Mouse (Mus musculus) spleen, postnatal 10 days (tissue): ENCODE data around the gene Rab27a.
A peak's percentile ranks its signal among the peaks of the same experiment; 100 is the strongest.
"Not testable (repeated sequence)": the region's sequence is repeated elsewhere in the genome, so short reads cannot be mapped to it uniquely, and the experiment has no call there.

Experiments used
- DNase-seq, 2 experiments: peaks; one replicate each; pipeline ENCODE4 v3.0.0; 2021 to 2022; ENCODE audit warnings: low spot score in 2 of 2

The Rab27a gene

DNA sequence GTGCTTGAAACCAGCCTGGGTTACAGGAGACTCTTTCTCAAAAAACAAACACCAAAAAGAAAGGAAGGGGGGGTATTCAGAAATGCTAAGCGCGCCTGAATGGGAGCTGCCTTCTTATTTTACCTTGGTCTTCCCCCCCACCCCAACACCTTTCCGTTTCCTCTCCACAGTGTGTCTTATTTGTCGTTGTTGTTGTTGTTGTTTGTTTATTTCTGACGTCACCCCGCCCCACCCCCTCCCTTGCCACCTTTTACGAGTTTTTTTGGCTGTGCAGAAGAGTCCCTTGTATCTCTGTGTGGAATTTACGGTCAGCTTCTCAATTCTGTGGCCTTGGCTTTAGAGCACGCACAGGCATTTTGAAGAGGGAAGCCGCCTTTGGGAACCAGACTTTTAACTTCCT, 1.1 kb downstream of the Rab27a start:
- DNase-seq: no peak

DNA sequence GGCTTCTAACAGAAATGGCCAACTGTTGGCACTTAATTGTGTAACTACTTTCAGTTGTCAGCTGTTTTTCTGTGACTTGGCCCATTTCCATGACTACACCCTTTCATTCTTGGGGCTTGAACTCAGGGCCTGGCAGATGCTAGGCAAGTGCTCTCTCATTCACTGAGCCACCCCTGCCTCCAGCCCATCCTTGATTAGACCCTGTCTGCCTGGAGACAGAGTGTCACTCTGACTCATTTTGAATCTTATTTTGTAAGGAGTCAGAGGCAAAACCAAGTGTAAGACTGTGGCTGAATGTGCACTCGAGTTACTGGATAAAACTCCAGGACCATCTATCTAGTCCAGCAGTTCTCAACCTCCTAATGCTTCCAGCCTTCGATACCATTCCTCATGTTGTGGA, 3.3 kb downstream of the Rab27a start:
- DNase-seq: no peak

DNA sequence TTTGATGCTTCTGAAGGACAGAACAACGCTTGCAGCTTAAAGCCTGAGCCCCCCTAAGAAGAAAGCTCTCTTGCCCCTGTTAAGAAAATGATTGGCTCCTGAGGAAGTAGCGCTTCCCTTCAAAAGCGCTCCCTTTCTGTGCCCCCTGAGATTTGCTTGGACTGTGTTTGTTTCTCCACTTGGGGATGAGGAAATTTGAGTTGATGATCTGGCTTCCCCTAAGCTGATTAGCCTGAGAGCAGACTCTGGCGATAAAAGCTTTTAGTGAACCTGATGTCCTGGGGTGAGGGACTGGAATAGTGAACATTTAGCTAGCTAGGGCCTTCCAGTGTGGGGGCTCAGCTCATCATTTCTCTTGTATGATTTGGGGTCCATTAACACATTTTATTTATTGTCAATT, 4.3 kb downstream of the Rab27a start:
- DNase-seq: no peak

DNA sequence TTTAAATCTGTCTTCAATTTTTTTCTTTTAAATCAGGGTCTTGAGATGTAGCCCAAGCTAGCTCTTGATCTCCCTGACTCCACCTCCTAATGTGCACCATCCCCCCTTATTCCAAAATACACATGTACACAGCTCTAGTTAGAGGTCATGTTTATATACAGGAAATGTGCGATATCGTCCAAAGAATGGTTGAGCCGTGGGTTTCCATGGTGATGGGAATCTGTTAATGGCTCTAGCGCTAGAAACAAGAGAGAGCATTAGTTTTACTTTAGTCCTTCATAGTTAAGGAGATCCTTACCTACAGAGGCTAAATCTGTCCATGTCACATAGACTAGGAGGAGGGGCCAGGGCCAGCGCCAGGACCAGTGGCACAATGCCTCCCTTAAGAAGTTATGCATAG, 5.2 kb downstream of the Rab27a start:
- no peak for DNase-seq

DNA sequence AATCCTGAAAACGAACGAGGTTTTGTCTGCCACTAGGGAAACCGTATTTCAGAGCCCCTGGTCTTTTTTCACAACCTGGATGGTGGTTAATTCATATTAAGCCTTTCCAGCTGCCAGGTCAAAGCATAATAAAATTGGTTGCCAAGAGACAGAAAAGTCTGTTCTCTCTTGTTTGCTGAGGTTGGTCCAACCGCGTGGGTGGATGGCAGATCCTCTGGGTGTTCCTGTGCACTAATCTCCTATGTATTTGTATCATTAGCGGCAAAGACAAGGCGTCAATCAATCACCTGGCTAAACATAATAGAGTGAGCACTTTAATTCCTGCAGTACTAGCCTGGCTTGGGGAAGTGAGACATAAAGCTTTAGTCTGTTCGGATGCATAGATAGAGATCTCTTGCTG, 6.0 kb downstream of the Rab27a start:
- no peak for DNase-seq

DNA sequence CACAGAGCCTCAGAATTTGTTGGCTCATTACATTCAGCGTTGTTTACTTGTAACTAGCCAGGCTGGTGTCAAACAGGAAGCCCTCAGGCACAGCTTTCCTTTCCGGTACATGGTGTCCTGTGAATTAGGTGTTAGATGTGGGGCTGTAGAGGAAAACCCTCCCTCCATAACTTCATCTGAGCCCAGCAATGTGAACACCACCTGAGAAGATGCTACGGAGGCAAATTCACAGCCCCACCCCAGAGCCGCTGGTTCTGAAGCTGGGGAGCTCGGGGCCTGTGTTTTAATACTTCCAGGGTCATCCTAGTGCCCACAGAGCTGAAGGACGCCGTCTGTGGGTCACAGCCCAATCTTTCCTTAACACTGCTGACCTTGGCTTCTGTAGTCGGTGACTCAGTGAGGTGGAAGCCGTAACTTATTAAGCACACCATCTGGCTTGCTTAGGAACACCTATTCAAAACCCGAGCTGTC, 10.8 kb downstream of the Rab27a start:
- no peak for DNase-seq

DNA sequence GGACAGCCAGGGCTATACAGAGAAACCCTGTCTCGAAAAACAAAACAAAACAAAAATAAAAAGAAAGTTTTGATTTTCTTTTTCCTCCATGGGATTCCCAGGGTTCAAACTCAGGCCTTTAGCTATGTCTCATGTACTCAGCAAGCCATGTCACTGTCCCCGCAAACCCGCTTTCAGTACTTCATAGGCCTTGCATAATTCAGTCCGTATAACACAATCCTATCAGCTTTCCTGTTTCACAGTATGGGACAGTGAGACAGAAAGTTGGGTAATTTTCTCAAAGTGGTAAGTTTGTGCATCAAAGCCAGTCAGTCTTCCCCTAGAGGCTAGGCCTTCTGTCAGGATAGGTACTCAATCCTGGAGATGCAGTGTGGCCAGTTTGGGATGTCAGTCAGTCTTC, 14.6 kb downstream of the Rab27a start:
- no peak for DNase-seq

DNA sequence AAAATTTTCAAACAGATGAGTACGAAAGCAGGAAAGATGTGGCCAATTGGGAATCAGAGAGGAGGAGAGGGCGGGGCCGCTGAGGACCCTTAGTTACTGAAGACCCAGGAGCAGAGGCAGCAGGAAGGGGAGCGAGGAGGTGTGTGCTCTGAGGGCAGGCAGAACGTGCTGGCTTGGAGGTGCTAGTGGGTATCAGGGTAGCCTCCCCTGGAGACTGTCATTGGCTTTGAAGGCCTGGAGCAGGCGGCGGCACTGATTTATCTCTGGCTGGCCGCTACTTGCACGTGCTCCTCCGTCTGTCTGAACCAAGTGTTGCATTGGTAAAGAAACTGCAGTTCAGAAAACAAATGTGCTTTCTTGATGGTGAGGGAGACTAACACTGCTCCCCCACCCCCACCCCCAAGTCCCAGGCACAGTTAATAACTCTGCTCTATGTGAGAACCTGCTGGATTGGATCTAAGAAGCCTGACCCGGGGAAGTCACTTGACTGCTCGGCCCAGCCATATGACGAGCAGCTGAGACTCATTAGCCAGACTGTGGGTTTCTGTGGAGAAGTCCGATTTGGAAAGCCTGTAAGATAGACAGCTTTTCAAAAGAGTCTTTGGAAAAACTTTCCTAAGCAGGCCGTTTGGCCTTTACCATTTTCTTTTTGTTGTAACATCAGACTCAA, 19.1 kb downstream of the Rab27a start:
- DNase-seq: no peak

DNA sequence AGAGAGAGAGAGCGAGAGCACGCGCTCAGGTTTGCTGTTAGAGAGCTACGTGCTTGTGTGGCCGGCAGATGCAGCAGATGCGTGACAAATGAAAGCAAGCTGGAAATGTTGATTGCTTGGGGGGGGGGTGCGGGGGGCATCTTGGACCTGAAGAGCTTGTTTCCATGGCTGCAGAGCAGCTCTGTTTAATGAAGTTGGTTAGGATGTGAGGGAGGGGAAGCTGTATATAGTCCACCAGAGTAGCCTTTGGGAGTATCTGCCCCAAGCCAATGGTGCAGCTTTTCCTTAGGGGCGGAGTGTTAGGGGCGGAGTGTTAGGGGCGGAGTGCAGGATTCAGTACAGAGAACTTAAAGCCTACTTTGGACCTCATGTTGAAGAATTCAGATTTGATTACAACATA, 22.4 kb downstream of the Rab27a start:
- no peak for DNase-seq

DNA sequence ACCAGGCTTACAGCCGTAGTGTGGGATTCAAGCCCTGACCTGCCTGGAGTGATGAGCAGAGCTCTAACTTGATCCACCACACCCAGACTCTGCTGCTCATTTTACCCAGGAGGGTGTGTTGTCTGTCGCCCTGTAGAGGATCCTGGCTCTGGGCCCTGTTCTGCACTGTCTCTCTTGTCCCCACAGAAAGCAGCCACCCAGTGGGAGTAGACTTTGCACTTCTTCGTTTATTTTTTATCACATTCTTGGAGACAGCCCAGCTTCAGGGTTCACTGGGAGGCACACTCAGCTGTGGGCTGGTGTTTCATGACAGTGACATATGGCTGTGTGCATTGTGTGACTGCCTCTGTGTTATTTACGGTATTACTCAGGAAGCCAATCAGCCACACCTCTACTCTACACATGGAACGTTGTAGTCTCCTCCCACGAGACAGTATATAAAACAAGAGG, 23.6 kb downstream of the Rab27a start:
- DNase-seq: no peak

DNA sequence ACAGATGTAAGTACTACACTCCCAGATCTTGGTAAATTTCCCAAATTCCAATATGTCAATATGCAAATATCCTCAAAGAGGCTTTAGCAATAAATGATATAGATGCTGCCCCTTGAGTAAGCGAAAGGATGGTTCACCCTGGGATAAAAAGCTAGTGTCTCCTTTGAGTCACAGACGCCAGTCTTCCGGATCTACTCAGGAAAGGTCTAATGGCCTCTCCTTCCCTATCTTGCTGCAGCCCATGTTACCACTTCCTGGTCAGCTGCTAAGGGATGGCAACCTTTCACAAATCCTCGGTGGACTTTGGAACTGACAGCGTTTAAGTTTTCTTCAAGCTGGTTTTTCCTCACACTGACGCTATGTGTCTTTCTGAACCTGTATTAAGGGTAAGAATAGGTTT, 24.0 kb downstream of the Rab27a start:
- no peak for DNase-seq

DNA sequence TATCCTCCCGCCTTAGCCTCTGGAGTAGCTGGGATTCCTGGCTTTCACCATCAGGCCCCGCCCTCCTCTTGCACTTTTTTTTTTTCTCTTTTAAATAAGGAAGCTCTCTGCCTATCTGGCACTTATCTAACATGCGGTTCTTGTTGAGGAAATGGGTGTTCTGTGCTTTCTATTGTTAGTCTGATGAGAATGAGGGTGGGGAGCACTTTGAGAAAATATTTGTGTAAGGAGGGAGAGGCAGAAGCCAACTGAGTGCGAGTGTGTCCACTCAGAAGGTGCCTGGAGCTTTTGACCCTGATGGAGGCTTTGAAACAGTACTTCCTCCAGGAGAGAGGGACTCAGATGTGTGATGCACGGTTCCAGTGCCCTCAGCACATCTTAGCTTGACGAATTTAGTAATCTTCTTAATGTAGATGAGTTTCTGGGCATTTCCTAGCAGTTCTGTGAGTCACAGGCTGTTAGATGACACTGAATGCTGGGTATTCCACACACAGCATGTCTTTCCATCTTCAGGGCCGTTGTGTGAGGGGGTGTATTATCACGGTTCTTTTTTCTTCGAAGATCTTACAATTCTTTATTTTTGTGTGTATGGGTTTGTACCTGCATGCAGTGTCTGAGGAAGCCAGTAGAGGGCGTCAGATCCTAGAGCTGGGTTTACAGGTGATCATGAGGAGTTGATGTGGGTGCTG, 26.5 kb downstream of the Rab27a start:
- no peak for DNase-seq

DNA sequence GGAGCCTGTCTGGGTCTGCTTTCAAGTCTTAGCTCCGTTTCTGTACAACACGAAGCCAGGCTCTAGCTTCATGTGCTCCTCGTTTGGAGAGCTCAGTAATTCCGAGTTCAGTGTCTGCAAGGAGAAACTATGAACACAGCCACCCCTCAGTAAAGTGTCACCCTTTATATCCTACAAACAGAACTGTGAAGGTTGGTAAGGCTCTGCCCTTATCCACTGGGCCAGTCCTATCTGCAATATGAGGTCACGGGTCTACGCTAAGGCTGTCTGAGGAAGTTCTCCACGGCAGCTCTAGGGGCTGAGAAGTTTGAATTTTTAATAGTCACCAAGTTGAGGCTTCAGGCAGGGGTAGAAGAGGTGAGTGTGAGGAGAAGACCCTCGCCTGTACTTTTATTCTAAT, 27.8 kb downstream of the Rab27a start:
- DNase-seq: no peak

DNA sequence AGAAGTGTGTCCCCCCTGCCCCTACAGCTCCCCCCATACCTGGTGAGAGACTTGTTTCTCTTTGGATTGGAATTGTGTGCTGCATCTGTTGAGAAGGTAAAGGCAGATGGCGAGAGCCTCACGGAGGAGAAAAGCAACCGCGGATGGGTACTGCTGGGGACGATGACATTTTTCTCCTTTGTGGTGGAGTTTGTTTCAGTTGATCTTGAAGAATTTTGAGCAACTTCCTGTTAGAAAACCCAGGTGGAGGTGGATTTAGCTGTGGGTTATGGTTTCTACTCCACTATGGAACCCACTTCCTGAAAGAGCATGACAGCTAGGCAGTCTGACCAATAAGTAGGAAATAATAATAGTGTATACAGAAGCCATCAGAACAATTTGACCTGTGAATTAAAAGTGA, 28.5 kb downstream of the Rab27a start:
- DNase-seq: no peak

DNA sequence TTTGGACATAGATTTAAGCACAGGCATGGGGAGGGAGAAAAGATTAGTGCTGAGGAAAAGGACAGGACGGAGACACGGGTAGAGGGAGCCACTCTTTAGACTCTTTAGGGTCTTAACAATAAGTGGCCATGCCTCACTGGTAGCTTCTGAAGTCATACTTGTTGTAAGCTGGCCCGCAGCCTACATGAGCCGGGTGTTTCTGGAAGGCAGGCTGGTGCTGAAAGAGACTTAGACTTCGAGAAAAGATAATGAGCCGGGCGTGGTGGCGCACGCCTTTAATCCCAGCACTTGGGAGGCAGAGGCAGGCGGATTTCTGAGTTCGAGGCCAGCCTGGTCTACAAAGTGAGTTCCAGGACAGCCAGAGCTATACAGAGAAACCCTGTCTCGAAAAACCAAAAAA, 34.7 kb downstream of the Rab27a start:
- not testable (repeated sequence) for DNase-seq

DNA sequence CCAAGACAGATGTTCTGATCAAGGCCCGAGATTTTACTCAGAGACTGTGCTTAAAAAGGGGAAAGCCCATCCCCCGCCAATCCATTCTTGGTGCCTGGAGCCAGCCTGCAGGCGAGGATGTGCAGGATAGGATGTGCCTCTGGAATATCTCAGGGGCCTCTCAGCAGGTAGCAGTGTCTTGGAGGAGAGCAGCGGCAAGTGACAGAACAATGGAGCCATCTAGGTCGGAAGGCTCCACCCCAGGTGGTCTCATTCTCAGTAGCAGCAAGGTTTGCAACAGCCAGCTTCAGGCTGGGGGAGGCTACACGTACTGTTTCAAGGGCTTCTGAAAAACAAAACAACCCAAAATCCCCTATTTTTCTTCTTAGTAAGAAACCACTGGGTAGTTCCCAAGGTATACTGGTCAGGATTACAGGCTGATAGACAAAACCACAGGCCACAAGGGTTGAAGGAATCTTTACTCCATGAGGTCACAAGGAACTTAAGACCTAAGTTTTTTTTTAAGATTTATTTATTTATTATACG, 35.2 kb downstream of the Rab27a start:
- DNase-seq: no peak

DNA sequence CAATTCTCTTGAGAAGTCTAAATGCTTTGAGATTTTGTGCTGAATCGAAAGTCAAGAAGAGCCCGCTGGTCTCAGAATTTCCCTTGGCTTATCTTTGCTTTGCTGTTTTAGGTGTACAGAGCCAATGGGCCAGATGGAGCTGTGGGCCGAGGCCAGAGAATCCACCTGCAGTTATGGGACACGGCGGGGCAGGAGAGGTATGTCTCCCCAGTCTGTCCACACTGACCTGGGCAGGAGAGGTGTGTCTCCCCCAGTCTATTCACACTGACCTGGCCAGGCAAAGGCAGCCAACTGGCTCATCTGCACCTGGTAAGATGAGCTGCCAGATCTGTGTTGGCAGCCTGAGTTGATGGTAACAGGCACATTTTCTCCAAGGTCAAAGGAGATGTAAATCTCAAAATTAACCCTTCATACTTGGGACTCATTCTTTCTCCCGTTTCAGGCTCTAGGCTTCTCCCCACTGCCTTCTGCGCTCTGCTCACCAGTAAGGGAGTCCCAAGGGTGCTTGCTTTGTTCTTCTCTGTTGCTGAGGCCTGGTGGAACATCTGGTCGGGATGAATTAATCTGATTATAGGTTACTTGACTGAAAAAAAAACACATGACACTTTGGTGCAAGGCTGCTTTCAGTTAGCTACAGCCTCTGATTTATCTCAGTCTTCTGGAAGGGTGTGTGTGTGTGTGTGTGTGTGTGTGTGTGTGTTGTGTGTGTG, 37.8 kb downstream of the Rab27a start:
- no peak for DNase-seq

DNA sequence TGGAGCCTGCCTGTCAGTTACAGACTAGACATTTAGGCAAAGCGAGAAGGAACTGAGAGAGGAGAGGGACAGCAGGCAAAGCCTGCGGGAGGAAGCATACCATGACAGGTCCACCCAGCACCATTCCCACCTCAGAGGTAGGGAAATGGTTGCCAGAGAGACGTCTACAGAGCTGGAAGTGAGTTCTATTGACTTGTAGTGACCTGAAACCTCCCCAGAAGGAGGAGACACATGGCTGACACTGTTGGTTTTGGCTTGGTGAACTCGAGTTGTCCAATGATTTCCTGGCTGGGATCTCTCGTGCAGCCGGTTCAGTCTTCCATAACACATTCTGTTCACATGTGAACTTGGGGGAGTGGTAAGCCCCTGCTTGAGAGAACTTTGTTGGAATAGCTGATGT, 39.3 kb downstream of the Rab27a start:
- DNase-seq: no peak

DNA sequence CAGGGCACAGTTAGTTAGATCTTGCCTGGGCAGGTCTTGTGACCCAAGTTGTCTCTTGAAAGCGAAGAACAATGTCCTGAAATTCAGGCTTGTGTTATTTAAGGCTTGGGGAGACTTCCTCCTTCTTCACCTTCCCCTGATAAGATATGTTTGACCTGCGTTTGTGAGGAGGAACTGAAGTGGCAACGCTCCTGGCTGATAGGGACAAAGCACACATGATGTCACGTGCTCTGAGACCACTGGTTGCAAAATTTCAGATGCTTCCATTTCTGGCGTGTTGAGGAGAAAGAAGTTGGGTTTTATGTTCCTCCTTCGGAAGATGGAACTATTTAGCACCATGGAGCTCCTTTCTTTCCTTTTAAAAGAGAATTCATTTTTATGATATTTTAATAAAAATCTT, 41.2 kb downstream of the Rab27a start:
- no peak for DNase-seq

DNA sequence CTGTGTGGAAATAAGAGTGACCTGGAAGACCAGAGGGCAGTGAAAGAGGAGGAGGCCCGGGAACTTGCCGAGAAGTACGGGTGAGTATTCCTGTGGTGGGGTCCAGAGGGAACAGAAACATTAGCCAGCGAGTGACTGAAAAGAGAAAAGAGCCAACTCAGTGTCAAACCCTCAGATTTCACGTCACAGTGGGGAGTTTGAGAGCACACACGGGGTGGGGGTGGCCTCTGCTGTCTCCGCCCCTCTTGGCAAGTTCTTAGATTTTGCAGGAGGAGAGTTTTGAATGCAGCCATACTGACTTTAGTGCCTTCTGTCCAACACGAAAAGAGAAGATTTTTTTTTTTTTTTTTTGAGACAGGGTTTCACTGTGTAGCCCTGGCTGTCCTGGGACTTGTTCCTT, 42.5 kb downstream of the Rab27a start:
- DNase-seq: no peak

DNA sequence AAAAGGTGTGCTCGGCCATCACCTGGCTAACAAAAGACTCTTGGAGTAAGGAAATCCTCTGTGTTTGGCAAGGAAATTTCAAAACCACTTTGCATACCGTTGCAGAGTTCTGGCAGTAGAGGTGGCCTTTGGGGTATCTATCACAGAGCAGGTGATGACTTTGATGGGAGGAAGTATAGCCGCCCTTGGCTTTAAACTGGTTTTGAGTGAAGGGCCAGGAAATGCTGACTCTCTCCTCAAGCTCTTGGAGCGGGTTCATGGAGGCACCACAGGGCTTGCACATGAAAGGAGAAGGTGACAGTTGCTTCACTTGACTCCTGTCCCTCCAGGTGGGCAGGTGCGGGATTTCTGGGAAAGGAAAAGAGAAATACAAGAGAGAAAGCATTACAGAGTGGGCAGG, 42.9 kb downstream of the Rab27a start:
- no peak for DNase-seq

DNA sequence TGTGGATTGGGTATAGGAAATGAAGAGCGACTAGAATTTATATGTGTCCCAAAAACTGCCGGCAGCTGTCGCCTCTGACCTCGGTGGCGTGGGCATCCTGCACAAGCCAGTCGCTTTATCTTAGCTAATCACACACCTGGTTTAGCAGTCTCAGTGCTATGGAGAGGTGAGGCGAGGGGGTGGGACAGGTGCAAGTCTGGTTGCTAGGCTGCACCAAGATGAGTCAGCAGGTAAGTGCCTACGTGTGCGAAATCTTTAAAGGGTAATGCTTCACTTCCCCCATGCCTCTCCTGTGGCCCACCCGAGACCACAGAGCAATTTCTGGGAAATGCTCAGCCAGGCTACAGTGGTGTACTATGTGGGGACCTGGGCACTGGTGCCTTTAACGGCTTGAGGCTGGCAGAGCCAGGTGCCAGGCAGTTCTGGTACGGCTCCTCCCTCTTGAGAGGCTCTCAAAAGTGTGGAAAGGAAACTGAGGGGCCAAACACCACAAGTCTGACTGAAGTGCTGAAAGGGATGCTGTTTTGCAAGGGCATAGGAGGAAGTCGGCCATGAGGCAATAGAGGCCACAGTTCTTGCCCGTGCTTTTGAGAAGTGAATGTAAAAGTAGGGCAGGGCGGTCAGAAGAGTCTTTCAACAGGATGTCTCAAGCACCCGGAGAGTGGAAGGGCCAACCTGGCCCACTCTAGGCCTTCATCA, 44.7 kb downstream of the Rab27a start:
- DNase-seq: peak in 1 of 2 experiments; percentile 51
